Mouse (Mus musculus) kidney, adult 2 months (tissue): ENCODE measurements at regions not wholly inside any gene's neighbourhood (a gene's known extent, or its start where the extent isn't known, plus 50 kb on each side); places are given as distances from the start of the nearest gene placed in this dataset.

ENCODE experiments used
- DNase-seq: peaks from one replicate; pipeline ENCODE4 v3.0.0; 2021
- H3K27ac ChIP-seq: fragments of 200-500 bp; 2 replicates; pipeline ENCODE4 v1.5.1; 2012; ENCODE audit warnings: low read depth, low read length, control low read depth, inconsistent platforms; ENCODE audit not compliant: insufficient read depth
- H3K27me3 ChIP-seq: fragments of 200-500 bp; replicated peaks from 2 replicates; pipeline ENCODE4 v1.6.1; 2012; ENCODE audit warnings: mild to moderate bottlenecking, moderate library complexity, low read length, inconsistent platforms; ENCODE audit not compliant: control insufficient read depth, insufficient read depth
- H3K36me3 ChIP-seq: fragments of 200-500 bp; 2 replicates; pipeline ENCODE4 v1.6.1; 2012; ENCODE audit warnings: mild to moderate bottlenecking, moderate library complexity, low read length, inconsistent platforms; ENCODE audit not compliant: control insufficient read depth, insufficient read depth
- H3K4me1 ChIP-seq: fragments of 200-500 bp; 2 replicates; pipeline ENCODE4 v1.6.1; 2011; ENCODE audit warnings: low read length; ENCODE audit not compliant: control insufficient read depth, insufficient read depth
- H3K4me3 ChIP-seq: fragments of 200-500 bp; 2 replicates; pipeline ENCODE4 v1.5.1; 2011; ENCODE audit warnings: mild to moderate bottlenecking, low read depth, low read length, control low read depth; ENCODE audit not compliant: insufficient read depth
- CTCF ChIP-seq: fragments of 200-500 bp; conservative IDR thresholded peaks from 2 replicates; pipeline ENCODE4 v1.5.1; 2011; ENCODE audit warnings: low read depth, mild to moderate bottlenecking, control low read depth, low read length, moderate library complexity, mixed read lengths; ENCODE audit not compliant: insufficient read depth, insufficient read length
- POLR2A ChIP-seq: fragments of 200-500 bp; IDR thresholded peaks from one replicate; pipeline ENCODE4 v1.6.1; 2011; ENCODE audit warnings: low read depth, low read length, control low read depth
- WGBS: fragments of 180-500 bp; shearing (Covaris S2); methylation state at CpG from one replicate; pipeline ENCODE4 v1.1.7; 2018; 5-methylcytosine and 5-hydroxymethylcytosine counted together

DNA sequence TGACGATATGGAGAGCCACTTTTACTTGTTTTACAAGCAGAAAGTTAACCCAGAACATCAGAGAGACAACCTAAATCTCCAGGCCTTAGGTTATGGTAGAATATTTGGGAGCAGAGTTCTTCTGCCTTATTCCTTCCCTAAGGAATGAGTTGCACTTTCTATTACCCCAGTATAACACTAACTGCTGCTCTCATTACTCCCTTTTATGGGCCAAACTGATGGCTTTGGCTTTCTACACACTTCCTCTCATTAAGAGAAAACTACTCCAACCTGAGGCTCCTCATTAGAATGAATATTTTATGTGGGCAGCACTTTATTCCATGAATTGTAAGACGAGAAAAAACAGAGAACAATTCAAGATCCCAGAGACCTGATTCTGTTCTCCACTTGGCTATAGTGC, 289.0 kb upstream of the Tnc start:
- Histone ChIP-seq H3K36me3 (no peaks in the 10 kb centered on the region), H3K4me1 (no peaks in the 10 kb centered on the region), H3K27me3 (no peaks in the 10 kb centered on the region), H3K4me3 (no peak overlapping the region), H3K27ac (no peak overlapping the region)
- 61% methylated on average over 2 of the region's 2 CpGs for WGBS
- no peak for TF ChIP-seq CTCF
- no peak for TF ChIP-seq POLR2A
- DNase-seq: no peak

GRCm38 (mm10) chr4:64330213-64330612, 283.4 kb upstream of the Tnc start:
- Histone ChIP-seq H3K27ac (no peak overlapping the region), H3K4me3 (no peak overlapping the region), H3K4me1 (no peaks in the 10 kb centered on the region), H3K36me3 (no peaks in the 10 kb centered on the region), H3K27me3 (no peaks in the 10 kb centered on the region)
- DNase-seq: no peak
- TF ChIP-seq CTCF: no peak
- TF ChIP-seq POLR2A: no peak
- 48% methylated on average over 3 of the region's 3 CpGs for WGBS

DNA sequence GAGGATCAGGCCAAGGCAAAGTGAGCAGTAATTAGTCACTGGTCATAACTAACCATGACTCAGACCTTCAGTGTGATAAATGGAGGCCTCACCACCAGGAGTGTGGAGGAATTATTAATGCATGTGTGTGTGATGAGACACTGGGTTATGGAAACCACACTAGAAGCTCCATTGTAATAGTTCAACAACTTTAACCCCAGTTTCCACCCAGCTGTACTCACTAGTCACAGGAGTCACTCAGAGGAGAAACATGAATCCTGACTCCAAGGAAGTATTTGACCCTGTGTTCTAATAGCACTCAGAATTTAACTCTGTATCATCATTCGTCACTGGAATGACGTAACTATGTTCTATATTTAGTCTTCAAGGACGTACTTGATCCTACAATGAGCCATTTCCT, 277.6 kb upstream of the Tnc start:
- WGBS: 52% methylated on average over 3 of the region's 3 CpGs
- DNase-seq: no peak

GRCm38 (mm10) chr4:64316553-64317347, 269.9 kb upstream of the Tnc start:
- DNase-seq: no peak
- 64% methylated on average over 3 of the region's 3 CpGs for WGBS
- Histone ChIP-seq H3K27me3 (no peaks in the 10 kb centered on the region), H3K27ac (no peak overlapping the region), H3K4me1 (no peaks in the 10 kb centered on the region), H3K36me3 (no peaks in the 10 kb centered on the region), H3K4me3 (no peak overlapping the region)
- TF ChIP-seq POLR2A (no peak), CTCF (no peak)

More for the DNA sequence above, 277.6 kb upstream of the Tnc start:
- Histone ChIP-seq H3K4me3 (no peak overlapping the region), H3K4me1 (no peaks in the 10 kb centered on the region), H3K27ac (no peak overlapping the region), H3K27me3 (no peaks in the 10 kb centered on the region), H3K36me3 (no peaks in the 10 kb centered on the region)
- TF ChIP-seq CTCF (no peak), POLR2A (no peak)

GRCm38 (mm10) chr4:64296941-64297340, 250.1 kb upstream of the Tnc start:
- Histone ChIP-seq H3K27me3 (no peaks in the 10 kb centered on the region), H3K27ac (no peak overlapping the region), H3K36me3 (no peaks in the 10 kb centered on the region), H3K4me1 (no peaks in the 10 kb centered on the region), H3K4me3 (no peak overlapping the region)
- TF ChIP-seq CTCF (no peak), POLR2A (no peak)
- no peak for DNase-seq
- 78% methylated on average over 2 of the region's 2 CpGs for WGBS

DNA sequence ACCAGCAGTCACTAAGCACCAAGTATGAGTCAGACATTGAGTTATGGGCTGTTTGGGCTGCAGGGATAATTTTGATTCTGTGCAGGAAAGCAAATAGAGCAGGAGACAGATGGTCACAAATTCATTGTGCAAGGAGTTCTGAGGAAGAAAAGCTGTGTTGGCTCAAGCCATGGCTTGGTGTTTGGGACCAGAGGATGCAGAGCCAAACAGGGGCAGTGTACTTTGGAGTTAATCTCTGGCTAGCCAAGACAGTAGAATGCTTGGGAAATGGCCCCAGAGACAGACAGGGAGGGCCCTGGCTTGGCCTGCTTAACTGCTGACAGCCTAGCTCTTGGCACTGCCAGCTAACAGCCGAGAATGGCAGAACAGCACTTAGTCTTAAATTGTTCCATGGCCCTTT, 235.7 kb upstream of the Tnc start:
- no peak overlapping the region for H3K4me3 ChIP-seq
- no peaks in the 10 kb centered on the region for H3K36me3 ChIP-seq
- no peaks in the 10 kb centered on the region for H3K27me3 ChIP-seq
- no peak for TF ChIP-seq POLR2A
- TF ChIP-seq CTCF: no peak
- DNase-seq: no peak
- no peaks in the 10 kb centered on the region for H3K4me1 ChIP-seq
- WGBS: 76% methylated on average over 1 of the region's 1 CpGs
- no peak overlapping the region for H3K27ac ChIP-seq

GRCm38 (mm10) chr4:64276980-64277379, 230.2 kb upstream of the Tnc start:
- DNase-seq: no peak
- 9% methylated on average over 2 of the region's 2 CpGs for WGBS
- no peak overlapping the region for H3K27ac ChIP-seq
- no peak overlapping the region for H3K4me3 ChIP-seq
- TF ChIP-seq CTCF (no peak), POLR2A (no peak)
- no peaks in the 10 kb centered on the region for H3K36me3 ChIP-seq
- no peaks in the 10 kb centered on the region for H3K4me1 ChIP-seq
- no peaks in the 10 kb centered on the region for H3K27me3 ChIP-seq
